Mouse (Mus musculus): Measurements from ENCODE around the gene Atp11c.

Atp11c gene

DNA sequence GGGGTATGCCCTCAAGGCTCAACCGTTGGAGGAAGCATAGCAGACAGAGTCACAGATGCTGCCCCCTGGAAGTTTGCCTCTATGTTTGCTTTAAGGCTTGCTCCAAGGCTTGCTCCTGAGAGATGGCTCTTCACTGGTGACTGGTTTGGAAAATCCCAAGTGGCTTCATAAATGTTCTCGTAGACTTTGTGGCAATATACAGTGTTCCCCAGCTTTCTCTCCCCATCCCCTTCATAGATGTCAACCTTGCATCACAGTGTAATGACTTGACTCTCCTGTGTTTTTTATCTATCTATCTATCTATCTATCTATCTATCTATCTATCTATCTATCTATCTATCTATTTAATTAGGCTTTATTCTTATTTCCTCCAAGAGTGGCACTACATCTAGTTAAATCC is at the start of gene Atp11c:
Gene Atp11c (minus strand): TSS at position 101 of the 400 bp plus-strand sequence.
- DNase-seq (ENCODE audit: low spot score): no peak

- DNase-seq (ENCODE audit: low spot score): peak; percentile 72
These were observed 16.7 kb upstream of the Atp11c start for GRCm38 (mm10) chrX:60609202-60609601.

DNA sequence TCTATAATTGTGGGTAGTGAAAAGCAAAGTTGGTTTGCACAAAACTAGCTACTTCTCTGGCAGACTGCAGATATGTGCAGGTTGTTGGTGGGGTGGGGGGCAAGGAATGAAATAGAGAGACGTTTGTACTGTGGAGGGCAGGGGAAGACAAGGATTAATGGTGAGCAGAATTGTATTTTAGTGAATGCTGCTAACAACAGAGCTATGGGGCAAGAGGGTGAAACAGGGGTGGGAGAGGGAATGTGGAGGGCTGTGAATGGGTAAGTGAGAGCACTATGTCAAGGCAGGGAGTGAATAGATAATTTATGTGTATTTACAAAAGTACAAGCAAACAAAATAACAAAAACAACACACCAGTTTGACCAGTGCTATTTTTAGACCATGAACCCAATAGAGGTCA is 22.0 kb downstream of the Atp11c start:
- DNase-seq (ENCODE audit: low spot score): no peak

GRCm38 (mm10) chrX:60569047-60569446 is 23.5 kb downstream of the Atp11c start:
- no peak for DNase-seq (ENCODE audit: low spot score)

GRCm38 (mm10) chrX:60555242-60555641 is 37.3 kb downstream of the Atp11c start:
- DNase-seq (ENCODE audit: low spot score): no peak

- DNase-seq (ENCODE audit: low spot score): peak; percentile 51
These were observed 44.8 kb downstream of the Atp11c start for GRCm38 (mm10) chrX:60547444-60548304.

DNA sequence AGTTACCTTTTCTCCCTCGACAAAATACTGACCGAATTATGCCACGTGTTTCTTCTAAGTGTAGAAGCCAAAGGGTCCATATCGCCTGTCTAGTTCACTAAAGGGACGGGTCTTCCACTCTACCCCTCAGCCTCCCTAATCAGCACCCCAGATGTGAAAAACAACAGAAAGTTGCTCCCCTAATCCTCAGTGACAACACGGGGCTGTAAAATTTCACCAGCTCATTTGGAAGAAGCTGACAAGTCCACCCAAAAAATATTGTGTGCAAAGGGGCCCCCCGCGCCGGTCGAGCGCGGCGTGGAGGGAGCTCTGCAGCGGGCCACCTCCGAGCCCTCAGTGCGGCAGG is 45.4 kb downstream of the Atp11c start:
- DNase-seq (ENCODE audit: low spot score): no peak

DNA sequence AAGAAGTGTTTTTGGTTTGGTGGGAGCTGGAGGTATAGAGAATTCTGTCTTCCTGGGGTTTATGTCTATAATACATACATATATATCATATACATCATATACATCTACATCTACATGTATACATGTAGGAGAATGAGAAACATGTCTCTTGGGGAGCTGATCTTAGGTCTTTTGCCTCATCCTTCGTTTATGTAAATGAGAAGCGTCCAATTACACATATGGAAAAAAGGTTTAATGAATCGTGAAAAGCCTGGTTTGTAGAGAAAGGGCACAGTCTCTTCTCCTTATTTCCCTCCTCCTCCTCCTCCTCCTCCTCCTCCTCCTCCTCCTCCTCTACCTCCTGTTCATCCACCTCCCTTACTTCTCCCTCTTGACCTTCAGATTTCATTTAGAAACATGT is 46.6 kb downstream of the Atp11c start:
- peak; percentile 38 for DNase-seq (ENCODE audit: low spot score)

GRCm38 (mm10) chrX:60545444-60545843 is 47.1 kb downstream of the Atp11c start:
- DNase-seq (ENCODE audit: low spot score): no peak

GRCm38 (mm10) chrX:60544098-60544497 is 48.4 kb downstream of the Atp11c start:
- no peak for DNase-seq (ENCODE audit: low spot score)

DNA sequence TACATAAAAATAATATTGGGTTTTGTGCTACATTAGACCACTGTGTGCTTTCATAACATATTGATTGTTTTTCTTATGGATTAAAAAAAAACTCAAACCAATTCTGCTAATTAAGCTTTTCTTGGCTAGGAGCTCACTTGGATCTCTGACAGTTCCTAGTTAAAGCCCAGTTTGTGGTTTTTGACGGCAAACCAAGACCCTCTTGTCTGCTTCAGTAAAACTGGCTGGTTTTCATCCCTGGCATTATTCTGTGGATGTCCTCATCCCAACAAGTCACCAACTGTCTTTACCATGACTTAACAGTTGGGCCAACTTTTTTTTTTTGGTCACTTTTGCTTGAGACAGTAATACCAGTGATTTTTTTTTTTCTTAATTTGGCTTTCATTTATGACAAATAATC is 49.6 kb downstream of the Atp11c start:
- DNase-seq (ENCODE audit: low spot score): no peak

GRCm38 (mm10) chrX:60539149-60539548 is 53.3 kb downstream of the Atp11c start, which contains the start of gene Gm7073:
TSS of gene Gm7073 (minus strand) at chrX:60539249.
- no peak for DNase-seq (ENCODE audit: low spot score)

GRCm38 (mm10) chrX:60503995-60504394 is 88.5 kb downstream of the Atp11c start:
- peak; percentile 72 for DNase-seq (ENCODE audit: low spot score)

DNA sequence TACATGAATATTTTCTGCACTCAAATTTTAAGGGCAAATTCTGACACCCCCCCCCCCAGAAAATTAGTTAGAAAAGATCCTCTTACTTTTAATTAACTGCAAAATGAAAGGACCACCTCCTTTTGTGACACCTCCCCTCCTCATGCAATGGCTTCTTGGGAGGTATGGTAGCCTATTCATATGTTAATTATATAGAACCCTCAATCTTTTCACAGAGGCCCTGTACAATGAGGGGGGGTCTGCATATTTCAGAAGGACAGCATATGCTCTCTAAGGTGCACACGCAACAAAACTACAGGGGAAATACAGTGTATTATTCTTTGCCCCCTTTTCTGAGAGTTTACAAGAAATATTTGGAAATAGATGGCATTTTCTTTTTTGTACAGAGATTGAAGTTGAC is 94.7 kb downstream of the Atp11c start:
- no peak for DNase-seq (ENCODE audit: low spot score)

- DNase-seq (ENCODE audit: low spot score): peak; percentile 24
These were observed 97.2 kb downstream of the Atp11c start for GRCm38 (mm10) chrX:60495308-60495707.

- peak; percentile 54 for DNase-seq (ENCODE audit: low spot score)
These were observed 128.7 kb downstream of the Atp11c start for GRCm38 (mm10) chrX:60463786-60464185.

- peak; percentile 10 for DNase-seq (ENCODE audit: low spot score)
These were observed 177.9 kb downstream of the Atp11c start for GRCm38 (mm10) chrX:60414563-60415111.

- peak; percentile 3 for DNase-seq (ENCODE audit: low spot score)
These were observed 186.8 kb downstream of the Atp11c start for GRCm38 (mm10) chrX:60405681-60406080.

DNA sequence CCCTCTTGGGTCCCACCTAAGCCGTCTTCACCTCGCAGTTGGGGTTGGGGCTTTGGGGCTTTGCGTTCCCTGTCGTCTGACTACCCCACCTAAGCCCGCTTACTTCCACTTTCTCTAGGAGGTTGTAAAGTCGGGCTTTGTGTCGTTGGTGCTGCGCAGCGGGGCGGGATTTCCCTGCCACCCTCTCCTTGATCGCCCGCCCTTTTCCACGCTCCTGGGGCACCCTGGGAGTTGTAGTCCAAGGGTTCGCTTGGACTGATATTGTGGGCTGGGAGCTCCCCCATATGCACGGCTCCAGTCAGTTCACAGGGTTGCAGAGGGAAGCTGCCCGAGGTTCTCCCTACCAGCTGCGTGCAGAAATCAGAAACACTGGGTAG is 187.8 kb downstream of the Atp11c start:
- DNase-seq (ENCODE audit: low spot score): peak; percentile 84

- DNase-seq (ENCODE audit: low spot score): peak; percentile 64
These were observed 188.5 kb downstream of the Atp11c start for GRCm38 (mm10) chrX:60403764-60404667.

- DNase-seq (ENCODE audit: low spot score): peak; percentile 28
These were observed 189.3 kb downstream of the Atp11c start for GRCm38 (mm10) chrX:60403062-60403763.

DNA sequence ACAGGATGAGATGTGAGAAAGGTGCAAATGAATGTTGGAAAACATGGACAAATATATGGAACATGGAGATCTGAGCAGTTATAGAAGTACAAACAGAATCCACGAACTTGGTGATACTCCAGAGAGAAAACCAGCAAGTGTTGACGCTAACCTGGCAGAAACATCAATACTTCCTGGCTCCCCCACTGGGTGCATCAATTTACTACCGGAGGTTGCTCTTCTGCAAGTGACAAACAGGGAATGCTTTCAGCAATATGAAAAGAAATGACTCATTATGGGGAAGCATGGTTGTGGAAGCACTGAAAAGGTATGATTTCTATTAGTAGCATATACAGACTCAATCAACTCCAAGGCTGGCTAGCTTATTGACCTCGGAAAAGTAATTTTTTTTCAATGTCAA is 198.2 kb downstream of the Atp11c start:
- no peak for DNase-seq (ENCODE audit: low spot score)
